Mouse (Mus musculus): ENCODE measurements around the gene Prr29. TPM values are rescaled to one million over a fixed set of nuclear protein-coding genes. Genes with fewer than 3 reads are reported as not detected.

Prr29 gene
- polyA plus RNA-seq, 1 experiment, result not detected

GRCm38 (mm10) chr11:106416331-106416730 lies 51.1 kb downstream of the Prr29 start:
- Histone ChIP-seq H3K4me1 (ENCODE audit: control insufficient read depth, insufficient read depth, low read length) (no peaks in the 10 kb centered on the region), H3K9me3 (replicated peaks; ENCODE audit: control insufficient read depth, insufficient read depth, low read length, poor library complexity, severe bottlenecking) (no peaks in the 10 kb centered on the region), H3K9ac (ENCODE audit: low read depth, poor library complexity, severe bottlenecking) (no peak overlapping the region), H3K36me3 (ENCODE audit: control insufficient read depth, insufficient read depth, low read length, poor library complexity, severe bottlenecking) (no peaks in the 10 kb centered on the region), H3K4me3 (ENCODE audit: low read depth, low read length) (no peak overlapping the region), H3K27me3 (ENCODE audit: control insufficient read depth, insufficient read depth, low read length, poor library complexity, severe bottlenecking) (no peaks in the 10 kb centered on the region), H3K27ac (ENCODE audit: insufficient read depth, low read length) (no peak overlapping the region)
- TF ChIP-seq POLR2A (IDR thresholded peaks at IDR 0.05; ENCODE audit: insufficient read depth, low read length) (no peak), CTCF (IDR thresholded peaks at IDR 0.05; ENCODE audit: low read depth, low read length) (no peak), EP300 (IDR thresholded peaks at IDR 0.05; ENCODE audit: insufficient read depth, low read depth, low read length) (no peak)

DNA sequence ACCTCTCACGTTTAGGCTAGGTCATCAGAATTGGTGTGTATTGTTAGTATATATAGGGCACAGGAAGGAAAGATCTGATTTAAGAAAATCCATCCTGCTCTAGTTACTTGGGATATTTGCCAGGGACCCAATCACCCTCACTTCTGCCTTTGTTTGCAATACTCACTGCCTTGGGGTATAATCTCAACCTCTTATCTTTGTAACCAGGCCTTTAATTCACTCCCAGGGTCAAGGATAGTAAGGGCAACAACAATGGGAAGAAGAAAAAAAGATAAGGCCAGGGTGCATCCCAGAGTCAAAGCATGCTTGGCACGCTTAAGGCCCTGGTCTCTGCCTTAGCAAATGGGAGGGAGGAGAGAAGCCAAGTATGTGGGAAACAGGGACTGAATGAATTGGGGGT lies 52.6 kb downstream of the Prr29 start:
- Histone ChIP-seq H3K9me3 (replicated peaks; ENCODE audit: control insufficient read depth, insufficient read depth, low read length, poor library complexity, severe bottlenecking) (no peaks in the 10 kb centered on the region), H3K27ac (ENCODE audit: insufficient read depth, low read length) (no peak overlapping the region)
- TF ChIP-seq CTCF (IDR thresholded peaks at IDR 0.05; ENCODE audit: low read depth, low read length) (no peak), EP300 (IDR thresholded peaks at IDR 0.05; ENCODE audit: insufficient read depth, low read depth, low read length) (no peak), POLR2A (IDR thresholded peaks at IDR 0.05; ENCODE audit: insufficient read depth, low read length) (no peak)

DNA sequence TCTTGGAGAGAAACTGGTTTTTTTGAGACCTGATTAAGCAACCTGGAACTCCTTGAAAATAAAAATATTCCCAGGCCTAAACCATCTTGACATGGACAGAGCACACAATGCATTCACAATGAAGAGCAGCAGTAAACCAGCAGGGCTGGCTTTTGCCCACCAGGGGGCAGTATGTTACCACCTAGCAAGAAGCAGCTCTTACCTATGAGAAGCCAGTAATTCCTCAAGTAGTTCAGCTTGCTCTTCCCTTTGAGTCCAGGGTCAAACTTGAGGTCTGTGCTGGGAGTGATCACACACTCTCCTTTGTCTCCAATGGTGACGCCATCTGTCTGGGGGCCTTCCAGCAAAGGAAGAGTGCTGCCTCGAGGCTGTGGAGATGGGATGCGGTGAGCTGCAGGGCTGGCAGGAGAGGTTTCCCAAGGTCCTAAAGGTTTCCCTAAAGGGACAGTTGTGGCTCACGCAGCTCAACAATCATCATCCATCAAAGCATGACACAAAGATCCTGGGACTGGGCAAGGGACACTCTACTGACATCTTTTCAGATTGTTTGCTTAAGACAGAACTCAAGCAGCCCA lies 53.4 kb downstream of the Prr29 start:
- H3K4me3 ChIP-seq (ENCODE audit: low read depth, low read length), result no peak overlapping the region
- no peak overlapping the region for H3K27ac ChIP-seq (ENCODE audit: insufficient read depth, low read length)
- peaks cover 4% of the 10 kb centered on the region; the same call in 1 of the 2 replicates for H3K36me3 ChIP-seq (ENCODE audit: control insufficient read depth, insufficient read depth, low read length, poor library complexity, severe bottlenecking)
- no peaks in the 10 kb centered on the region for H3K27me3 ChIP-seq (ENCODE audit: control insufficient read depth, insufficient read depth, low read length, poor library complexity, severe bottlenecking)
- no peak overlapping the region for H3K9ac ChIP-seq (ENCODE audit: low read depth, poor library complexity, severe bottlenecking)
- no peaks in the 10 kb centered on the region for H3K4me1 ChIP-seq (ENCODE audit: control insufficient read depth, insufficient read depth, low read length)
- H3K9me3 ChIP-seq (replicated peaks; ENCODE audit: control insufficient read depth, insufficient read depth, low read length, poor library complexity, severe bottlenecking), result no peaks in the 10 kb centered on the region
- TF ChIP-seq EP300 (IDR thresholded peaks at IDR 0.05; ENCODE audit: insufficient read depth, low read depth, low read length) (no peak), POLR2A (IDR thresholded peaks at IDR 0.05; ENCODE audit: insufficient read depth, low read length) (no peak), CTCF (IDR thresholded peaks at IDR 0.05; ENCODE audit: low read depth, low read length) (peak; percentile 89)

More for the DNA sequence above, 52.6 kb downstream of the Prr29 start:
- H3K27me3 ChIP-seq (ENCODE audit: control insufficient read depth, insufficient read depth, low read length, poor library complexity, severe bottlenecking), result no peaks in the 10 kb centered on the region
- H3K9ac ChIP-seq (ENCODE audit: low read depth, poor library complexity, severe bottlenecking), result no peak overlapping the region
- no peak overlapping the region for H3K4me3 ChIP-seq (ENCODE audit: low read depth, low read length)
- H3K4me1 ChIP-seq (ENCODE audit: control insufficient read depth, insufficient read depth, low read length), result no peaks in the 10 kb centered on the region
- no peaks in the 10 kb centered on the region for H3K36me3 ChIP-seq (ENCODE audit: control insufficient read depth, insufficient read depth, low read length, poor library complexity, severe bottlenecking)

GRCm38 (mm10) chr11:106419262-106420102 lies 54.2 kb downstream of the Prr29 start:
- no peaks in the 10 kb centered on the region for H3K4me1 ChIP-seq (ENCODE audit: control insufficient read depth, insufficient read depth, low read length)
- H3K4me3 ChIP-seq (ENCODE audit: low read depth, low read length), result no peak overlapping the region
- TF ChIP-seq EP300 (IDR thresholded peaks at IDR 0.05; ENCODE audit: insufficient read depth, low read depth, low read length) (no peak), CTCF (IDR thresholded peaks at IDR 0.05; ENCODE audit: low read depth, low read length) (no peak), POLR2A (IDR thresholded peaks at IDR 0.05; ENCODE audit: insufficient read depth, low read length) (no peak)
- H3K27me3 ChIP-seq (ENCODE audit: control insufficient read depth, insufficient read depth, low read length, poor library complexity, severe bottlenecking), result no peaks in the 10 kb centered on the region
- H3K27ac ChIP-seq (ENCODE audit: insufficient read depth, low read length), result no peak overlapping the region
- H3K9ac ChIP-seq (ENCODE audit: low read depth, poor library complexity, severe bottlenecking), result no peak overlapping the region
- H3K36me3 ChIP-seq (ENCODE audit: control insufficient read depth, insufficient read depth, low read length, poor library complexity, severe bottlenecking), result peaks cover 4% of the 10 kb centered on the region; the same call in 1 of the 2 replicates
- H3K9me3 ChIP-seq (replicated peaks; ENCODE audit: control insufficient read depth, insufficient read depth, low read length, poor library complexity, severe bottlenecking), result no peaks in the 10 kb centered on the region

DNA sequence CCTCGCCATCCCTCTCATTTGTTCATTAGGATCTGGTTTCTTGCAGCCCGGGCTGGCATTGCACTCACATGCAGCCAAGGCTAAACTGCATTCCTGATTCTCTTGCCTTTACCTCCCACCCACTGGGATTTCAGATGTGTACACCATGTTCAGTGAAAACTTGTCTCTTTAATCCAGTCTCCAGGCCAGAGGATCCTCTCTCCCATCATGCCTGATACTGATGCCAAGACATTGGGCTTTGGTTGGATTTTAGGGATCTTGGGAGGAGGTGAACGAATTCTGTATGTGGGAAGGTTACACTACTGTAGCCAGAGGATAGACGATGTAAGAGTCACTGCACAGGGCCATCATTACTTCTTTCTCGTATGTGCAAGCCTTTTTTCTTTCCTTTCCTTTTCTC lies 59.9 kb downstream of the Prr29 start:
- Histone ChIP-seq H3K36me3 (ENCODE audit: control insufficient read depth, insufficient read depth, low read length, poor library complexity, severe bottlenecking) (peaks cover 4% of the 10 kb centered on the region), H3K9ac (ENCODE audit: low read depth, poor library complexity, severe bottlenecking) (no peak overlapping the region), H3K27me3 (ENCODE audit: control insufficient read depth, insufficient read depth, low read length, poor library complexity, severe bottlenecking) (no peaks in the 10 kb centered on the region; the same call in 1 of the 2 replicates), H3K9me3 (replicated peaks; ENCODE audit: control insufficient read depth, insufficient read depth, low read length, poor library complexity, severe bottlenecking) (no peaks in the 10 kb centered on the region), H3K27ac (ENCODE audit: insufficient read depth, low read length) (no peak overlapping the region), H3K4me1 (ENCODE audit: control insufficient read depth, insufficient read depth, low read length) (no peaks in the 10 kb centered on the region), H3K4me3 (ENCODE audit: low read depth, low read length) (no peak overlapping the region)
- TF ChIP-seq POLR2A (IDR thresholded peaks at IDR 0.05; ENCODE audit: insufficient read depth, low read length) (no peak), CTCF (IDR thresholded peaks at IDR 0.05; ENCODE audit: low read depth, low read length) (no peak), EP300 (IDR thresholded peaks at IDR 0.05; ENCODE audit: insufficient read depth, low read depth, low read length) (no peak)

DNA sequence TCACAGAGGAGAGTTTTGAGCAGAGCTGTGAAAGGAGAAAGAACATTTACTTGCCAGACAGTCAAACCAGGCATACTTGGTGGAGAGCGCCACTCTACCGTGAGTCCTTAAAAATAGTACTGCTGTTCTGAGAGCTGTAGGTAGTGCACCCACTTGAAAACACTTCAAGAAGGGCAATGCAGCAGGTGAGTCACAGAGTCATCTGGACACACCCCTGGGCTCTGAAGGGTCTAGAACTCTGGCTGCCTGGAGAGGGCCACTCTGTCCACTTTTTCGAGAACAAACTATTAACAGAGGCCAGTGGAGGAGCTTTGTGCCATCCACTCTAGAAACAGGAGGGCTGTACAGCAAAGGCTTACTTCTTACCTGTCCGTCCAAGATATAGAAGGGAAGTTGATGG lies 61.2 kb downstream of the Prr29 start:
- Histone ChIP-seq H3K27me3 (ENCODE audit: control insufficient read depth, insufficient read depth, low read length, poor library complexity, severe bottlenecking) (no peaks in the 10 kb centered on the region; the same call in 1 of the 2 replicates), H3K9ac (ENCODE audit: low read depth, poor library complexity, severe bottlenecking) (no peak overlapping the region), H3K4me3 (ENCODE audit: low read depth, low read length) (no peak overlapping the region), H3K36me3 (ENCODE audit: control insufficient read depth, insufficient read depth, low read length, poor library complexity, severe bottlenecking) (peaks cover 4% of the 10 kb centered on the region), H3K27ac (ENCODE audit: insufficient read depth, low read length) (no peak overlapping the region), H3K9me3 (replicated peaks; ENCODE audit: control insufficient read depth, insufficient read depth, low read length, poor library complexity, severe bottlenecking) (no peaks in the 10 kb centered on the region), H3K4me1 (ENCODE audit: control insufficient read depth, insufficient read depth, low read length) (no peaks in the 10 kb centered on the region)
- no peak for TF ChIP-seq POLR2A (IDR thresholded peaks at IDR 0.05; ENCODE audit: insufficient read depth, low read length)

Other genes starting within 250 kb of the Prr29 start
- not detected in 2 replicates for gene Gm10840, start 204.6 kb upstream of the Prr29 start, polyA plus RNA-seq (2011; ENCODE audit: insufficient read depth, insufficient read length, low read depth, missing spikeins)
- gene Limd2, start 204.6 kb upstream of the Prr29 start, polyA plus RNA-seq (2011; ENCODE audit: insufficient read depth, insufficient read length, low read depth, missing spikeins), result 53.7 and 57.2 TPM in 2 replicates
- 29.8 and 34.2 TPM in 2 replicates for gene Strada, start 163.3 kb upstream of the Prr29 start, polyA plus RNA-seq (2011; ENCODE audit: insufficient read depth, insufficient read length, low read depth, missing spikeins)
- gene Ccdc47, start 149.1 kb upstream of the Prr29 start, polyA plus RNA-seq (2011; ENCODE audit: insufficient read depth, insufficient read length, low read depth, missing spikeins), result 93.2 and 119 TPM in 2 replicates
- gene Ddx42, start 148.5 kb upstream of the Prr29 start, polyA plus RNA-seq (2011; ENCODE audit: insufficient read depth, insufficient read length, low read depth, missing spikeins), result 73.2 and 75.4 TPM in 2 replicates
- gene Ftsj3, start 109.4 kb upstream of the Prr29 start, polyA plus RNA-seq (2011; ENCODE audit: insufficient read depth, insufficient read length, low read depth, missing spikeins), result 139 and 156 TPM in 2 replicates
- gene Psmc5, start 109.3 kb upstream of the Prr29 start, polyA plus RNA-seq (2011; ENCODE audit: insufficient read depth, insufficient read length, low read depth, missing spikeins), result 170 and 188 TPM in 2 replicates
- 75.6 and 78.1 TPM in 2 replicates for gene Smarcd2, start 92.5 kb upstream of the Prr29 start, polyA plus RNA-seq (2011; ENCODE audit: insufficient read depth, insufficient read length, low read depth, missing spikeins)
- gene Tcam1, start 88.8 kb upstream of the Prr29 start, polyA plus RNA-seq (2011; ENCODE audit: insufficient read depth, insufficient read length, low read depth, missing spikeins), result 0.44 and 0.45 TPM in 2 replicates
- not detected in 2 replicates for gene Gh, start 63.6 kb upstream of the Prr29 start, polyA plus RNA-seq (2011; ENCODE audit: insufficient read depth, insufficient read length, low read depth, missing spikeins)
- 0.75 and 1.5 TPM in 2 replicates for gene Cd79b, start 50.7 kb upstream of the Prr29 start, polyA plus RNA-seq (2011; ENCODE audit: insufficient read depth, insufficient read length, low read depth, missing spikeins)
- gene Scn4a, start 12.2 kb upstream of the Prr29 start, polyA plus RNA-seq (2011; ENCODE audit: insufficient read depth, insufficient read length, low read depth, missing spikeins), result not detected in 2 replicates
- gene Icam2, start 22.6 kb downstream of the Prr29 start, polyA plus RNA-seq (2011; ENCODE audit: insufficient read depth, insufficient read length, low read depth, missing spikeins), result not detected in 2 replicates
- 9.4 and 10.1 TPM in 2 replicates for gene Ern1, start 122.4 kb downstream of the Prr29 start, polyA plus RNA-seq (2011; ENCODE audit: insufficient read depth, insufficient read length, low read depth, missing spikeins)
- 28.8 and 31.3 TPM in 2 replicates for gene Tex2, start 248.0 kb downstream of the Prr29 start, polyA plus RNA-seq (2011; ENCODE audit: insufficient read depth, insufficient read length, low read depth, missing spikeins)

All from ES-Bruce4 (cell line).